Mouse (Mus musculus) liver (tissue): ENCODE measurements around the gene Sgf29.

Experiments used
- DNase-seq: peaks from one replicate; pipeline ENCODE4 v3.0.0-alpha.2; 2020; ENCODE audit warnings: mixed read lengths

Gene Sgf29

GRCm38 (mm10) chr7:126707442-126708174, 58.5 kb downstream of the Sgf29 start, which contains the start of gene Coro1a:
Gene Coro1a (minus strand): TSS chr7:126707787.
- peak; percentile 31 for DNase-seq

GRCm38 (mm10) chr7:126708175-126708952, 59.3 kb downstream of the Sgf29 start:
- DNase-seq: no peak

GRCm38 (mm10) chr7:126710266-126710665, 61.2 kb downstream of the Sgf29 start:
- no peak for DNase-seq

- no peak for DNase-seq
These were observed 62.8 kb downstream of the Sgf29 start for GRCm38 (mm10) chr7:126711910-126712309.

GRCm38 (mm10) chr7:126715679-126716078, 66.6 kb downstream of the Sgf29 start:
- no peak for DNase-seq

GRCm38 (mm10) chr7:126717566-126717965, 68.5 kb downstream of the Sgf29 start:
- no peak for DNase-seq

GRCm38 (mm10) chr7:126718787-126719337, 69.8 kb downstream of the Sgf29 start:
- no peak for DNase-seq

- no peak for DNase-seq
These were observed 72.5 kb downstream of the Sgf29 start for GRCm38 (mm10) chr7:126721635-126722034.
